Mouse (Mus musculus) liver, postnatal 0 days (tissue): Measurements from ENCODE around the gene Pofut2. TPM values are rescaled to one million over a fixed set of nuclear protein-coding genes. Genes with fewer than 3 reads are reported as not detected.
A peak's percentile ranks its signal among the peaks of the same experiment; 100 is the strongest.

ENCODE experiments used
- ATAC-seq: fragments of 200-750 bp; cut with Nextera tagmentation; 2 replicates; pipeline ENCODE4 v1.8.0; 2017; ENCODE audit warnings: mild to moderate bottlenecking, moderate library complexity
- DNase-seq: peaks from one replicate; pipeline ENCODE4 v3.0.0-alpha.2; 2016
- H3K27ac ChIP-seq: fragments of 300-500 bp; sonication (generic); 2 replicates; pipeline ENCODE4 v1.5.1; 2014; ENCODE audit warnings: antibody characterized with exemption, moderate library complexity, mild to moderate bottlenecking, low read depth
- H3K27me3 ChIP-seq: fragments of 300-500 bp; sonication (generic); 2 replicates; pipeline ENCODE4 v1.6.1; 2014; ENCODE audit warnings: low read length, control low read depth, mixed read lengths; ENCODE audit not compliant: insufficient read depth
- H3K36me3 ChIP-seq: fragments of 300-500 bp; sonication (generic); replicated peaks from 2 replicates; pipeline ENCODE4 v1.6.1; 2014; ENCODE audit warnings: mild to moderate bottlenecking, control low read depth, low read length, moderate library complexity, mixed read lengths; ENCODE audit not compliant: insufficient read depth
- H3K4me1 ChIP-seq: fragments of 300-500 bp; sonication (generic); 2 replicates; pipeline ENCODE4 v1.6.1; 2014; ENCODE audit warnings: antibody characterized with exemption, mild to moderate bottlenecking, control low read depth; ENCODE audit not compliant: insufficient read depth
- H3K4me2 ChIP-seq: fragments of 300-500 bp; sonication (generic); 2 replicates; pipeline ENCODE4 v1.6.1; 2014; ENCODE audit warnings: low read depth, mild to moderate bottlenecking, low read length, moderate library complexity, mixed read lengths
- H3K4me3 ChIP-seq: fragments of 300-500 bp; sonication (generic); 2 replicates; pipeline ENCODE4 v1.5.1; 2014; ENCODE audit warnings: low read depth, low read length
- H3K9ac ChIP-seq: fragments of 300-500 bp; sonication (generic); replicated peaks from 2 replicates; pipeline ENCODE4 v1.6.1; 2014; ENCODE audit warnings: mild to moderate bottlenecking, moderate library complexity
- H3K9me3 ChIP-seq: fragments of 300-500 bp; sonication (generic); 2 replicates; pipeline ENCODE4 v1.6.1; 2016; ENCODE audit warnings: mild to moderate bottlenecking, control low read depth, low read length, mixed read lengths
- CTCF ChIP-seq: sonication (generic); IDR thresholded peaks from 2 replicates; pipeline ENCODE4 v1.5.1; 2016; ENCODE audit warnings: antibody characterized with exemption, low read depth
- EP300 ChIP-seq: IDR thresholded peaks from 2 replicates; pipeline ENCODE4 v1.6.1; 2016; ENCODE audit warnings: antibody characterized with exemption, low read depth, mild to moderate bottlenecking
- WGBS: fragments of 180-500 bp; shearing (Covaris S2); extraction: QIAGEN DNeasy Blood & Tissue Kit; methylation state at CpG from one replicate; pipeline ENCODE4 v1.1.7; 2014; ENCODE audit not compliant: insufficient replicate concordance; 5-methylcytosine and 5-hydroxymethylcytosine counted together
- polyA plus RNA-seq: library from polyadenylated mRNA; unstranded; fragments of >200 nt; fragmentation: Nextera tagmentation; extraction: Ambion mirVana; gene quantifications from 2 replicates; pipeline ENCODE4 v1.2.1, GENCODE M21; 2015

Gene Pofut2
- polyA plus RNA-seq, 1 experiment from 2014 or later, result 17.2 TPM

GRCm38 (mm10) chr10:77237795-77238580 is 21.0 kb upstream of the Pofut2 start:
- peaks cover 2% of the 10 kb centered on the region for H3K4me1 ChIP-seq
- ATAC-seq, result no peak
- no peak overlapping the region for H3K27ac ChIP-seq
- 69% methylated on average over 16 of the region's 16 CpGs for WGBS
- H3K4me2 ChIP-seq, result no peak overlapping the region
- no peaks in the 10 kb centered on the region for H3K27me3 ChIP-seq
- no peak for TF ChIP-seq EP300
- no peak for TF ChIP-seq CTCF
- no peak overlapping the region for H3K9ac ChIP-seq
- H3K4me3 ChIP-seq, result no peak overlapping the region
- no peaks in the 10 kb centered on the region for H3K9me3 ChIP-seq
- no peaks in the 10 kb centered on the region for H3K36me3 ChIP-seq
- no peak for DNase-seq

GRCm38 (mm10) chr10:77240764-77241163 is 18.3 kb upstream of the Pofut2 start:
- Histone ChIP-seq H3K4me2 (no peak overlapping the region), H3K27me3 (no peaks in the 10 kb centered on the region), H3K36me3 (no peaks in the 10 kb centered on the region), H3K9ac (no peak overlapping the region), H3K27ac (no peak overlapping the region), H3K4me1 (peaks cover 3% of the 10 kb centered on the region; the same call in 1 of the 2 replicates), H3K9me3 (no peaks in the 10 kb centered on the region), H3K4me3 (no peak overlapping the region)
- 83% methylated on average over 8 of the region's 8 CpGs for WGBS
- ATAC-seq (no peak), DNase-seq (no peak)
- TF ChIP-seq EP300 (no peak), CTCF (no peak)

DNA sequence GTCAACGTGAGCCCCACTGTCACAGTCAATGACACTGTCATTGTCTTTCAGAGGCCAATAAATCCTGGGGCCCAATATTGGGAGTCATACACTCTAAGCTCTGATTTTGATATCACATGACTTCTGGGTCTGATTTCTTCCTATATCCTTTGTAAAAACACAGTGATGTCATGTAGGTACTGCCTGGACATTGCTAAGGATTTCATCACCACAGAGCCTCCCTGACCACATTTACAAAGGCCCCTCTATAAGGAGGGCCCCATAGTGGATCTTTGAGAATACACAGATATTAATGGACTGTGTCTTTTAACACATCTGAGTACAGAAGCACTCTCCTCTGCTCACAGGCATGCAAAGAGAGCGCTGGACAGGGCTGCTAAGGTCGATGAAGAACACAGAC is 16.6 kb upstream of the Pofut2 start:
- Histone ChIP-seq H3K4me3 (no peak overlapping the region), H3K4me1 (peaks cover 3% of the 10 kb centered on the region; the same call in 1 of the 2 replicates), H3K36me3 (no peaks in the 10 kb centered on the region), H3K27ac (no peak overlapping the region), H3K27me3 (no peaks in the 10 kb centered on the region), H3K4me2 (0 out of 2 replicates have a peak overlapping the region, but pooled peaks have one; percentile 14), H3K9me3 (no peaks in the 10 kb centered on the region), H3K9ac (no peak overlapping the region)
- DNase-seq (no peak), ATAC-seq (peak; percentile 35)
- no peak for TF ChIP-seq CTCF
- no peak for TF ChIP-seq EP300
- 58% methylated on average over 3 of the region's 3 CpGs for WGBS

DNA sequence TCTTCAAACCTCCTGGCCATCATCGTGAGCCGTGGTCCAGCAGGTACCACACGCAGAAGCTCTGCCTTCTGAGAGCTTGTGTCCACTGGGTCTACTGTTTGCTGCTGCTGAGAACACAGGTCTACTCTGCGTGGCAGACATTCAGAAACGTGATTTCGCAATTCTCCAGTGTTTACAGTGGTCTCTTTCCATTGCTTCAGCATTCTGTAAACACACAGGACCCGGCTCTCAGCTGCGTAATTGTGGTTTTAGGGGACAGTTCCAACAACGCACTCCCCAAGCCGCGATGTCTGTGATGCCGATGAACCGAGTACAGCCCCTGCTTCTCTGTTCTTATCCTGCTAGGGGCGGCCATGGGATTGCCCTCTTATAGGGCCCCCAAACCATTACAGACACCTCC is 16.1 kb upstream of the Pofut2 start:
- Histone ChIP-seq H3K4me1 (peaks cover 3% of the 10 kb centered on the region; the same call in 1 of the 2 replicates), H3K27me3 (no peaks in the 10 kb centered on the region), H3K27ac (no peak overlapping the region), H3K4me2 (0 out of 2 replicates have a peak overlapping the region, but pooled peaks have one; percentile 14), H3K4me3 (no peak overlapping the region), H3K9ac (no peak overlapping the region), H3K36me3 (no peaks in the 10 kb centered on the region), H3K9me3 (no peaks in the 10 kb centered on the region)
- TF ChIP-seq EP300, result no peak
- DNase-seq (peak; percentile 21), ATAC-seq (peak; percentile 82)
- WGBS, result 43% methylated on average over 14 of the region's 14 CpGs

DNA sequence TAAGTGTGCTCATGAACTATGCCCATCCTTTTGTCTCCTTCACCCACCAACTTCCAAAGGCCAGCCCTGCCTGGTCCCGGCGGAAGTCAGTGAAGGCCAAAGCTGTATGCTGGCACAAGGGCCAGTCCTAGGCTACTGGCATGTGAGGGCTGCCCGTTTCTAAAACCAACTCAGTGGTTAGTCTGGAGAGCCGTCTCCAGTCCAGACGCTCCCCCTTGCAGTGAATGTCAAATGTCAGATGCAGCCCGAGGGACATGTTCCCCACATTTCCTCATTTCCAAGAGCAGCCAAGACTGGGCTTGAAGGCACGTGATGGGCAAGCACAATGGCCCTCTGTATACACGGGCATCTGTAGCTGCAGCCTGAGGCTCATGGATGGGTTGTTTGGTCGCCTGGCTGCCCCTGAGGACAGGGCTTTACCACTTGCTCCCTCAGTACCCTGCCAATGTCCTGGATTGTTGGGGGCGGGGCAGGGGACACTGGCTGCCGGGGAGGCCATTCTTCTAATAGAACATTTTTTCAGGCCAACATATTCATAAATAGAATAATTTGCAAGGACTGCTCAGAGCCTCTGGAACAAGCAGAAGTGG is 15.4 kb upstream of the Pofut2 start:
- no peaks in the 10 kb centered on the region for H3K9me3 ChIP-seq
- H3K36me3 ChIP-seq, result no peaks in the 10 kb centered on the region
- H3K27me3 ChIP-seq, result no peaks in the 10 kb centered on the region
- no peak for TF ChIP-seq CTCF
- no peak for TF ChIP-seq EP300
- H3K9ac ChIP-seq, result no peak overlapping the region
- DNase-seq, result no peak
- no peak overlapping the region for H3K4me2 ChIP-seq
- H3K4me1 ChIP-seq, result peaks cover 3% of the 10 kb centered on the region; the same call in 1 of the 2 replicates
- no peak for ATAC-seq
- H3K27ac ChIP-seq, result no peak overlapping the region
- WGBS, result 75% methylated on average over 11 of the region's 11 CpGs
- no peak overlapping the region for H3K4me3 ChIP-seq

- no peak overlapping the region for H3K27ac ChIP-seq
- peaks cover 3% of the 10 kb centered on the region; the same call in 1 of the 2 replicates for H3K4me1 ChIP-seq
- H3K4me2 ChIP-seq, result no peak overlapping the region
- DNase-seq (no peak), ATAC-seq (no peak)
- H3K9me3 ChIP-seq, result no peaks in the 10 kb centered on the region
- no peak for TF ChIP-seq EP300
- TF ChIP-seq CTCF, result no peak
- no peak overlapping the region for H3K9ac ChIP-seq
- no peaks in the 10 kb centered on the region for H3K36me3 ChIP-seq
- 83% methylated on average over 6 of the region's 6 CpGs for WGBS
- H3K27me3 ChIP-seq, result no peaks in the 10 kb centered on the region
- H3K4me3 ChIP-seq, result no peak overlapping the region
Observed at GRCm38 (mm10) chr10:77244777-77245176, 14.2 kb upstream of the Pofut2 start.
